8 mouse cellular contexts compared by ENCODE assay signal in the genomic region with DNA sequence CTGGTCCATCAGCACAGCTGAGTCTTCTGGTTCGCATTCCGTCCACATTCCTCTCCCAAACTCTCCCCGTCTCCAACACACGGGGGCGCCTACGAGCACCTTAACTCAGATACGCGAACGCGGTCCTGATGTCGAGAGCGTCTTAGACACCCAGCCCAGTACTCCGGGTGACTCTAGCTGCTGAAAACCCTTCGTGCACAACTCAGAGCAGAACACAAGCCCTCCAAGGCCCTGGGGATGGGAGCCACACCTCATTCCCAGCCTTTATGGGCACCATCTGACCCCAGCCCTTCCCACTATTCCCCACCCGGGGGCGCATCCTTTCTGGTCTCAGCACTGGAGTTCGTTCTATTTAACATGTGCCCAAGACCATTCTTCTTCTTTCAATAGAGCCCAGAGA. TPM values are rescaled to one million over a fixed set of nuclear protein-coding genes. Genes with fewer than 3 reads are reported as not detected.
A peak's percentile ranks its signal among the peaks of the same experiment; 100 is the strongest.
DNase-seq lines count a peak whose midpoint lies in the region; ATAC-seq and TF ChIP-seq lines count a peak whose summit lies in the region.

No protein-coding gene starts in this region.

- H3K4me2 ChIP-seq in kidney, embryonic 14.5 days (replicated peaks; ENCODE audit: low read depth, low read length) = peak overlapping the region; percentile 64
- peak overlapping the region; percentile 46 for H3K4me2 ChIP-seq in limb, embryonic 14.5 days (replicated peaks; ENCODE audit: low read depth, low read length, severe bottlenecking)
- peak overlapping the region; percentile 66 for H3K4me2 ChIP-seq in midbrain, embryonic 16.5 days (ENCODE audit: low read length)

- peak; percentile 45; the same call in 1 of the 2 replicates for ATAC-seq in kidney, embryonic 14.5 days (ENCODE audit: low FRiP score, low TSS enrichment)
- peak; percentile 45; the same call in 1 of the 2 replicates for ATAC-seq in limb, embryonic 14.5 days (ENCODE audit: low FRiP score, low read depth)
- peak; percentile 57; the same call in 1 of the 2 replicates for ATAC-seq in midbrain, embryonic 16.5 days

- WGBS in embryonic facial prominence, embryonic 10.5 days = under 1% methylated on average over 17 of the region's 17 CpGs
- WGBS in kidney, embryonic 14.5 days = 1% methylated on average over 17 of the region's 17 CpGs
- WGBS in limb, embryonic 14.5 days = 1% methylated on average over 17 of the region's 17 CpGs
- WGBS in midbrain, embryonic 16.5 days = 0% methylated on average over 17 of the region's 17 CpGs

- H3K9me3 ChIP-seq in embryonic facial prominence, embryonic 10.5 days = no peaks in the 10 kb centered on the region
- no peaks in the 10 kb centered on the region for H3K9me3 ChIP-seq in kidney, embryonic 14.5 days (ENCODE audit: control insufficient read depth, low read length)
- no peaks in the 10 kb centered on the region for H3K9me3 ChIP-seq in limb, embryonic 14.5 days (ENCODE audit: control insufficient read depth, low read length)
- no peaks in the 10 kb centered on the region for H3K9me3 ChIP-seq in midbrain, embryonic 16.5 days (replicated peaks; ENCODE audit: control insufficient read depth, low read length, poor library complexity, severe bottlenecking)

- H3K4me3 ChIP-seq in embryonic facial prominence, embryonic 10.5 days = peak overlapping the region; percentile 51
- peak overlapping the region; percentile 27 for H3K4me3 ChIP-seq in kidney, embryonic 14.5 days (ENCODE audit: low read length)
- H3K4me3 ChIP-seq in limb, embryonic 14.5 days (replicated peaks; ENCODE audit: low read length) = peak overlapping the region; percentile 13
- H3K4me3 ChIP-seq in midbrain, embryonic 16.5 days (ENCODE audit: low read depth, low read length) = peak overlapping the region; percentile 36

- no peak for TF ChIP-seq POLR2A in limb, embryonic 14.5 days (IDR thresholded peaks at IDR 0.05; ENCODE audit: borderline replicate concordance, extremely low read depth, insufficient read depth, insufficient read length)

- peaks cover 3% of the 10 kb centered on the region; the same call in 1 of the 2 replicates for H3K36me3 ChIP-seq in embryonic facial prominence, embryonic 10.5 days (replicated peaks)
- H3K36me3 ChIP-seq in kidney, embryonic 14.5 days (ENCODE audit: control insufficient read depth, insufficient read depth, low read length) = no peaks in the 10 kb centered on the region
- 0 out of 2 replicates have a peak, but pooled peaks cover 3% of the 10 kb centered on the region for H3K36me3 ChIP-seq in limb, embryonic 14.5 days (ENCODE audit: control insufficient read depth, insufficient read depth, low read length)
- no peaks in the 10 kb centered on the region for H3K36me3 ChIP-seq in midbrain, embryonic 16.5 days (ENCODE audit: control insufficient read depth, insufficient read depth, low read length)

- peak; percentile 77 to 93 for DNase-seq in adrenal gland, adult (ENCODE audit: inconsistent age in 2 of 2, low spot score in 1 of 2)
- no peak for DNase-seq in adrenal gland, adult 8-10 months
- DNase-seq in embryonic facial prominence, embryonic 10.5 days (ENCODE audit: low spot score) = peak; percentile 83
- DNase-seq in heart, adult 8-10 months (ENCODE audit: low spot score) = peak; percentile 65
- DNase-seq in limb, embryonic 14.5 days (ENCODE audit: low spot score) = peak; percentile 80
- peak; percentile 60 to 78 for DNase-seq in spleen, adult 18-20 months

- peaks cover 38% of the 10 kb centered on the region for H3K4me1 ChIP-seq in embryonic facial prominence, embryonic 10.5 days
- peaks cover 28% of the 10 kb centered on the region for H3K4me1 ChIP-seq in kidney, embryonic 14.5 days (ENCODE audit: control insufficient read depth, insufficient read depth, low read length)
- H3K4me1 ChIP-seq in limb, embryonic 14.5 days (ENCODE audit: control insufficient read depth, insufficient read depth, low read length) = peaks cover 37% of the 10 kb centered on the region
- peaks cover 23% of the 10 kb centered on the region; the same call in 1 of the 2 replicates for H3K4me1 ChIP-seq in midbrain, embryonic 16.5 days (ENCODE audit: control insufficient read depth, insufficient read depth, low read length)

- peaks cover 36% of the 10 kb centered on the region for H3K27me3 ChIP-seq in embryonic facial prominence, embryonic 10.5 days (replicated peaks; ENCODE audit: low read depth, poor library complexity, severe bottlenecking)
- no peaks in the 10 kb centered on the region for H3K27me3 ChIP-seq in kidney, embryonic 14.5 days (ENCODE audit: control insufficient read depth, insufficient read depth, low read length)
- H3K27me3 ChIP-seq in limb, embryonic 14.5 days (ENCODE audit: control insufficient read depth, insufficient read depth, low read length) = no peaks in the 10 kb centered on the region
- H3K27me3 ChIP-seq in midbrain, embryonic 16.5 days (ENCODE audit: control insufficient read depth, insufficient read depth, low read depth, low read length) = no peaks in the 10 kb centered on the region

- H3K9ac ChIP-seq in kidney, embryonic 14.5 days (ENCODE audit: low read depth, low read length) = peak overlapping the region; percentile 42; the same call in 1 of the 2 replicates
- H3K9ac ChIP-seq in limb, embryonic 14.5 days (ENCODE audit: low read depth, low read length, severe bottlenecking) = no peak overlapping the region
- H3K9ac ChIP-seq in midbrain, embryonic 16.5 days (ENCODE audit: low read depth, low read length) = peak overlapping the region; percentile 48; the same call in 1 of the 2 replicates

- H3K27ac ChIP-seq in embryonic facial prominence, embryonic 10.5 days (replicated peaks) = peak overlapping the region; percentile 58; the same call in 1 of the 2 replicates
- no peak overlapping the region for H3K27ac ChIP-seq in kidney, embryonic 14.5 days (ENCODE audit: low read depth, low read length)
- no peak overlapping the region for H3K27ac ChIP-seq in limb, embryonic 14.5 days (replicated peaks; ENCODE audit: low read depth, low read length)
- H3K27ac ChIP-seq in midbrain, embryonic 16.5 days (ENCODE audit: low read length) = 0 out of 2 replicates have a peak overlapping the region, but pooled peaks have one; percentile 47

RNA-seq across cellular contexts. Expression of a gene that starts 27.3 kb away (rescaled TPM):
- total RNA-seq in adrenal gland, adult 8-10 months (2022) = under 1 TPM; 0.70 to 1.00 (median 0.91) TPM
- polyA plus RNA-seq in embryonic facial prominence, embryonic 10.5 days (2016; fragmentation: Nextera tagmentation; extraction: Ambion mirVana) = 1.8 and 1.9 TPM in 2 replicates
- total RNA-seq in heart, adult 8-10 months (2022) = 1 to 10 TPM in 1 of 4 experiments, under 1 TPM in 3; 0.65 to 1.2 (median 0.80) TPM
- polyA plus RNA-seq in kidney, embryonic 14.5 days (2014; fragmentation: Nextera tagmentation; extraction: Ambion mirVana) = 1.0 and 1.1 TPM in 2 replicates
- 7.7 and 9.7 TPM in 2 replicates for polyA plus RNA-seq in limb, embryonic 14.5 days (2012; rRNA removed)
- 2.0 TPM in 2 replicates for polyA plus RNA-seq in limb, embryonic 14.5 days (2014; fragmentation: Nextera tagmentation; extraction: Ambion mirVana)
- polyA plus RNA-seq in midbrain, embryonic 16.5 days (2015; fragmentation: Nextera tagmentation; extraction: Ambion mirVana) = 0.97 and 1.0 TPM in 2 replicates

Comparison
In these comparisons a context has a peak if more than half of its experiments do, and no peak if none do; other contexts are left out.
1. H3K27ac ChIP-seq: peak in embryonic facial prominence, embryonic 10.5 days (single experiment) and midbrain, embryonic 16.5 days (single experiment); none in kidney, embryonic 14.5 days (single experiment) and limb, embryonic 14.5 days (single experiment).
2. Peak in every context shown above with its lines, with median percentiles within 50 percentile points of each other: H3K4me3 ChIP-seq, ATAC-seq and H3K4me2 ChIP-seq.